20 mouse cellular contexts compared by ENCODE assay signal in genomic region chr10:80238306-80238705, GRCm38 (mm10). TPM values are rescaled to one million over a fixed set of nuclear protein-coding genes. Genes with fewer than 3 reads are reported as not detected.
DNase-seq lines count a peak whose midpoint lies in the region; ATAC-seq and TF ChIP-seq lines count a peak whose summit lies in the region.
"Had no signal": no experiment of that assay in that cellular context is flagged by ENCODE, and none has a peak within 500 bp of the region (broad histone marks: within the 10 kb centered on the region; RNA-seq: fewer than 3 reads in every experiment).

No protein-coding gene starts in this region.

- no peaks in the 10 kb centered on the region for H3K27me3 ChIP-seq in midbrain, embryonic 11.5 days (ENCODE audit: control insufficient read depth, insufficient read depth, low read length)
- no peaks in the 10 kb centered on the region for H3K27me3 ChIP-seq in midbrain, postnatal 0 days (ENCODE audit: insufficient read depth, low read length)
- H3K27me3 ChIP-seq: embryonic facial prominence, embryonic 12.5 days; forebrain, embryonic 15.5 days; heart, embryonic 15.5 days; hindbrain, embryonic 15.5 days had no signal

- no peak overlapping the region for H3K27ac ChIP-seq in midbrain, embryonic 11.5 days (ENCODE audit: low read depth, low read length)
- no peak overlapping the region for H3K27ac ChIP-seq in midbrain, postnatal 0 days (ENCODE audit: low read depth, low read length)
- H3K27ac ChIP-seq: embryonic facial prominence, embryonic 12.5 days; forebrain, embryonic 15.5 days; heart, adult 2 months; heart, embryonic 15.5 days; hindbrain, embryonic 15.5 days had no signal

- H3K4me3 ChIP-seq in midbrain, embryonic 11.5 days (ENCODE audit: low read depth, low read length): peak overlapping the region; percentile 9; the same call in 1 of the 2 replicates
- H3K4me3 ChIP-seq in midbrain, postnatal 0 days (ENCODE audit: low read depth, low read length): no peak overlapping the region
- H3K4me3 ChIP-seq: embryonic facial prominence, embryonic 12.5 days; forebrain, embryonic 15.5 days; heart, adult 2 months; heart, embryonic 15.5 days; hindbrain, embryonic 15.5 days had no signal

- H3K9ac ChIP-seq in midbrain, embryonic 11.5 days (ENCODE audit: low read length): peak overlapping the region; percentile 38; the same call in 1 of the 2 replicates
- H3K9ac ChIP-seq in midbrain, postnatal 0 days (replicated peaks; ENCODE audit: low read length, poor library complexity, severe bottlenecking): no peak overlapping the region
- H3K9ac ChIP-seq: embryonic facial prominence, embryonic 12.5 days; forebrain, embryonic 15.5 days; heart, embryonic 15.5 days; hindbrain, embryonic 15.5 days had no signal

- H3K4me1 ChIP-seq in midbrain, embryonic 11.5 days (ENCODE audit: control insufficient read depth, insufficient read depth, low read length): peaks cover 7% of the 10 kb centered on the region
- peaks cover 2% of the 10 kb centered on the region; the same call in 1 of the 2 replicates for H3K4me1 ChIP-seq in midbrain, postnatal 0 days (ENCODE audit: insufficient read depth, low read length)

- H3K4me2 ChIP-seq in midbrain, embryonic 11.5 days: peak overlapping the region; percentile 32
- H3K4me2 ChIP-seq in midbrain, postnatal 0 days (ENCODE audit: low read depth, low read length, poor library complexity, severe bottlenecking): no peak overlapping the region
- H3K4me2 ChIP-seq: embryonic facial prominence, embryonic 12.5 days; forebrain, embryonic 15.5 days; heart, embryonic 11.5 days; heart, embryonic 15.5 days; hindbrain, embryonic 15.5 days had no signal

- H3K36me3 ChIP-seq in midbrain, embryonic 11.5 days (ENCODE audit: control insufficient read depth, insufficient read depth, low read length): peaks cover 59% of the 10 kb centered on the region
- H3K36me3 ChIP-seq in midbrain, postnatal 0 days (ENCODE audit: insufficient read depth, low read length): peaks cover 73% of the 10 kb centered on the region

- DNase-seq in cerebellum, adult 11-12 months: peak; percentile 38
- DNase-seq in cerebellum, postnatal 36 days: no peak
- DNase-seq in kidney, postnatal 25 days: peak; percentile 28 to 62
- no peak for DNase-seq in kidney, postnatal 4 days
- no peak for DNase-seq in midbrain, embryonic 11.5 days (ENCODE audit: low spot score, missing footprints)
- DNase-seq in midbrain, postnatal 0 days (ENCODE audit: low spot score): no peak
- no peak for DNase-seq in heart, adult 18-20 months
- DNase-seq: adrenal gland, adult 8-10 months; adrenal gland, postnatal 36 days; B cell, adult 2 months; cerebellum, adult 8-10 months; heart, adult 2 months; heart, postnatal 14 days had no signal

- ATAC-seq in midbrain, embryonic 11.5 days (ENCODE audit: low FRiP score): no peak
- ATAC-seq in midbrain, postnatal 0 days (ENCODE audit: low FRiP score): no peak
- ATAC-seq: CD4-positive, CD25-positive, alpha-beta regulatory T cell, adult 4 months; forebrain, embryonic 15.5 days had no signal

- WGBS in midbrain, embryonic 11.5 days: 88% methylated on average over 3 of the region's 3 CpGs
- WGBS in midbrain, postnatal 0 days: 84% methylated on average over 3 of the region's 3 CpGs

- no peaks in the 10 kb centered on the region for H3K9me3 ChIP-seq in midbrain, embryonic 11.5 days (ENCODE audit: control insufficient read depth, low read length)
- no peaks in the 10 kb centered on the region for H3K9me3 ChIP-seq in midbrain, postnatal 0 days (ENCODE audit: low read length)
- H3K9me3 ChIP-seq: embryonic facial prominence, embryonic 12.5 days; forebrain, embryonic 15.5 days; G1E; heart, embryonic 15.5 days; hindbrain, embryonic 15.5 days had no signal

- TF ChIP-seq CTCF in midbrain, postnatal 0 days (IDR thresholded peaks at IDR 0.05): no peak

RNA-seq across cellular contexts. Expression of gene Ndufs7, which starts 10.6 kb away (rescaled TPM):
- 209 and 229 TPM in 2 replicates for polyA plus RNA-seq in midbrain, embryonic 11.5 days (2014; fragmentation: Nextera tagmentation; extraction: Ambion mirVana)
- 193 and 201 TPM in 2 replicates for total RNA-seq in midbrain, postnatal 0 days (2014; rRNA removed)
- 358 and 388 TPM in 2 replicates for polyA plus RNA-seq in midbrain, postnatal 0 days (2015; fragmentation: Nextera tagmentation; extraction: Ambion mirVana)
- total RNA-seq in heart, adult 18-20 months (2021): 1,000 to 10,000 TPM; 1,019 to 1,055 TPM

RNA-seq across cellular contexts. Expression of gene Mum1, which starts 12.1 kb away (rescaled TPM):
- polyA plus RNA-seq in midbrain, embryonic 11.5 days (2014; fragmentation: Nextera tagmentation; extraction: Ambion mirVana): 134 and 142 TPM in 2 replicates
- 45.1 and 60.9 TPM in 2 replicates for total RNA-seq in midbrain, postnatal 0 days (2014; rRNA removed)
- polyA plus RNA-seq in midbrain, postnatal 0 days (2015; fragmentation: Nextera tagmentation; extraction: Ambion mirVana): 42.4 and 49.6 TPM in 2 replicates
- 10 to 100 TPM; 11.4 to 14.2 TPM for total RNA-seq in heart, adult 18-20 months (2021)

RNA-seq across cellular contexts. Expression of gene Gamt, which starts 22.5 kb away (rescaled TPM):
- 24.6 and 28.9 TPM in 2 replicates for polyA plus RNA-seq in midbrain, embryonic 11.5 days (2014; fragmentation: Nextera tagmentation; extraction: Ambion mirVana)
- total RNA-seq in midbrain, postnatal 0 days (2014; rRNA removed): 12.5 and 14.3 TPM in 2 replicates
- 16.8 and 19.6 TPM in 2 replicates for polyA plus RNA-seq in midbrain, postnatal 0 days (2015; fragmentation: Nextera tagmentation; extraction: Ambion mirVana)
- 10 to 100 TPM in 1 of 2 experiments, 1 to 10 TPM in 1; 8.9 to 14.8 TPM for total RNA-seq in heart, adult 18-20 months (2021)
- total RNA-seq: G1E had no signal

RNA-seq across cellular contexts. Expression of gene Dazap1, which starts 23.0 kb away (rescaled TPM):
- polyA plus RNA-seq in midbrain, embryonic 11.5 days (2014; fragmentation: Nextera tagmentation; extraction: Ambion mirVana): 37.8 and 42.6 TPM in 2 replicates
- total RNA-seq in midbrain, postnatal 0 days (2014; rRNA removed): 107 and 109 TPM in 2 replicates
- 34.2 and 34.5 TPM in 2 replicates for polyA plus RNA-seq in midbrain, postnatal 0 days (2015; fragmentation: Nextera tagmentation; extraction: Ambion mirVana)
- 10 to 100 TPM; 46.9 to 58.8 TPM for total RNA-seq in heart, adult 18-20 months (2021)

RNA-seq across cellular contexts. Expression of gene Rps15, which starts 53.9 kb away (rescaled TPM):
- polyA plus RNA-seq in midbrain, embryonic 11.5 days (2014; fragmentation: Nextera tagmentation; extraction: Ambion mirVana): 752 and 845 TPM in 2 replicates
- total RNA-seq in midbrain, postnatal 0 days (2014; rRNA removed): 971 and 1,162 TPM in 2 replicates
- 633 and 645 TPM in 2 replicates for polyA plus RNA-seq in midbrain, postnatal 0 days (2015; fragmentation: Nextera tagmentation; extraction: Ambion mirVana)
- total RNA-seq in heart, adult 18-20 months (2021): 100 to 1,000 TPM; 745 to 872 TPM

Comparison
In these comparisons a context has a peak if more than half of its experiments do, and no peak if none do; other contexts are left out.
1. DNase-seq: peak in cerebellum, adult 11-12 months (single experiment) and kidney, postnatal 25 days (2 of 2); none in cerebellum, postnatal 36 days (0 of 2), kidney, postnatal 4 days (0 of 2), midbrain, embryonic 11.5 days (single experiment), midbrain, postnatal 0 days (single experiment) and heart, adult 18-20 months (0 of 2).